Mouse (Mus musculus) subcutaneous adipose tissue, adult 2 months (tissue): ENCODE measurements around the gene Slc35g3. TPM values are rescaled to one million over a fixed set of nuclear protein-coding genes. Genes with fewer than 3 reads are reported as not detected.

Experiments
- polyA plus RNA-seq: library from polyadenylated mRNA; depleted of rRNA; stranded (reverse); fragments of >200 nt; gene quantifications from 2 replicates; pipeline ENCODE4 v1.2.3, GENCODE M21; 2012; ENCODE audit warnings: low replicate concordance; rRNA removed

Slc35g3 gene
- polyA plus RNA-seq = 0.10 and 0.21 TPM in 2 replicates

DNA sequence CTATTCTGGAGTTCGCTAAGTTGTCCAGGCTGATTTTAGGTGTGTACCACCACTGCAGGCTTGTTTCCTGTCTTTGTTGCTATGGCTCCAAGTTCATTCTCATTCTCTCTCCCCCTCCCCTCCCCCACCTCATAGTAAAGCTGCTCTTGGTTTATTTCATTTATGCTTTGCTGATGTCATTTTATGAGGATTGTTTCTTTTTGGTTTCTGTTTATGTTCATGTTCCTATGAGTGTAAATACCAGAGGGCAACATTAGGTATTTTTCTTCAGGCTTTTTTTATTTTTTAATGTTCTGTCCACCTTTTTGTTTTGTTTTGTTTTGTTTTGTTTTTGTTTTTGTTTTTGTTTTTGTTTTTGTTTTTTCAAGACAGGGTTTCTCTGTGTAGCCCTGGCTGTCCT, at the start of gene Slc35g3:
TSS of gene Slc35g3 (minus strand) at position 101 of the 400 bp plus-strand sequence.

DNA sequence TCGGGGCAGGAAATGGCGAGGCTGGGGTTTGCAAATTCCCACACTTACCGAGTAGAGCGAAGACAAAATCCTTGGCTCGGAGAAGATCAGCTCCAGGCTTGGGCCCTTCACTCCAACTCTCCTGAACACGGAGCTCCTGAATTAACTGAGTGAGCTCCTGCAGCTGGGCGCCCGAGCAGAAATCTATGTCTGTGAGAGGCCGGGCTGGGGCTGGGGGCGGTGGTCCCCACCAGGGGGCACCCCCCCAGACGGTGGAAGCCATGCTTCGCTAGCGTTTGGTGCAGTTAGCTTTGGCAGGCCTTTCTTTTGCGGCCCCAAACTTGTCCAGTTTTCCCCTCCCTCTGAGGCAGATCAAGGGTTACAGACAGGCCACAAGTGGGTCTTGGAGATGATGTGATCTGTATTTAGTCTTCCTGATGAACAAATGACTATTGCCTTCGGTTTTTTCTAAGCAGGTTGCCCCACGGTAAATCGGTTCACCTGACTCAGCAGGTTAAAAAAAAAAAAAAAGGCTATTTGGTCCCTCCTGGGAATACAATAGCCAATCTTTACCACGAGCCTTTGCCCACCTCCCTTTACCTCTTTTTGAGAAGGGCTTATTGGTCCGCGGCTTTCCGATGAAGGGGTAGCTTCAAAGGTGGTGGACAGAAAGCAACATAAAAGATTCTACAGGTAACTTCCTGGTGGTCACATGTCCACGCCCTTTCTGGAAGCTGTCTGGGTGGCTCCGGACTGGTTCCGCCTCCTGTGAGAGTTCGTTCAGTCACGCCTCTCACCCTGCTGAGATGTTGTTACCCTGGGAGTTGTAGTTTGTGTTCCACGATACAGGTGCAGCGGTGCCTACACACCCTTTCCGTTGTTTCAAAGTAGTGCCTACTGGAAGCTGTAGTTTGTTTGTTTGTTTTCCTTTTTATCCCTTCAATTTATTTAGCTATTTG, 43.5 kb upstream of the Slc35g3 start, which contains the start of gene Tmem102:
TSS of gene Tmem102 (minus strand) at position 653 of the 938 bp plus-strand sequence.

DNA sequence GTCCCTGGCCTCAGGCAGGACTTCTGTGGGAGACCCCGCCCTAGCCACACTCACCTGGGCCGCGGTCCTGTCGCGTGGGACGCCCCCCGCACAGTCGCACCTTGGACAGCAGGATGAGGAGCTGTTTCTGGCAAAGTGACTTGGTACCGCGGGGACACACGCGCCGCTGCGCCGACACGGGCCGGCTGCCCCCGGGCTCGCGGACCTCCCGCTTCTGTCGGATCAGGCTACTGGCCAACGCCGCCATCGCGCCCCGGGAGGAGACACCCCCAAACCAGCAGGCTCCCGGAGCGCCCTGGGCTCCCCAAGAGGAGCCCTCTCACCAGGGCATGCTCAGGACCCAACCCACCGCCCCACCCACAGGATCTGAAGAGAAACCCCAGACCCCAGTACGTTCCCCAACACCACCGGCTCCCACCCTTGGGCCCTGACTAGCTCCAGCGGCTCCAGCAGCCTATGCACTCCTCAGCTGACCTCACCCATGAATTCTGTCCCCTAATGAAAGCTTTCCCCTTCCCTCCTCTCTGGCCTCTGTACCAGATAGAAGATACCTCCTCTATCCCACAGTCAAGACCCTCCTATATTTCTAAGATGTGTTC, 39.7 kb upstream of the Slc35g3 start, which contains the start of gene Fgf11:
TSS of gene Fgf11 (minus strand) at position 479 of the 599 bp plus-strand sequence.

DNA sequence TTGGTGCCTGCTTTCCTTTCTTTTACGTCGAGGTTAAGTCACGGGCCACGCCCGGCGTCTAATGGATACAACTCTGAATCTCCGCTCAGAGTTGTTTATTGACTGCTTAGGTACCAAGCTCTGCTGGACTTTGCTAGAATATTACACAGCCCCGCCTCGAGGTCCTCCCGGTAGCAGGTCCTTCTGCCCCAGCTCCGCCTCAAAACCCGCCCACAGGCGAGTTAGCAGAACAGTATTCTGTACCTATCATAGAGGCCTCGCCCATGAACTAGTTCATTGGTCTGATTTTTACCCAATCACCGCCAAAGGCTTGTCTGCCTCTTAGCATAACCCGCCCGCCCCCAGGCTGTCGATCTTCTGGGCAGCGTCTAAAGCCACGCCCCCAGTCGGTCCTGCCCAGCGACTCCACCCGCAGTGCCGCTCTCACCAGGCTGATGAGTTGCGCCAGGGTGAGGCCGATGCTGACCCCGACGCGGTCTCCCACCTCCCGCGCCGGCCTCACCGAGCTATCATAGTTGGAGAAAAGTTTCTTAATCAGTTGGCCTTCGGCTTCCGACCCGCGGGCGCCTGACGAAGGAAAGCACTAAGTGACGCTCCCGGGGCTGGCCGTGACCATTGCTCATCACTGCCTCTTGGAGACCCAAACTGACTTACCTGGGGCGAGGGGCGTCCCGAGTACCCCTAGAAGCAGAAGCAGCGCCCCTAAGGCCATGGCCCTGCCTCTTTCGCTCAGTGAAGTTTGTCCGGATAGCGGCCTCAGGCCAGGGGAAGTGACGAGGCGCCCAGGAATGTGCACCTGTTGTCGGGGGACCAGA, 33.6 kb upstream of the Slc35g3 start, which contains the start of gene Chrnb1:
TSS of gene Chrnb1 (minus strand) at position 776 of the 815 bp plus-strand sequence.

DNA sequence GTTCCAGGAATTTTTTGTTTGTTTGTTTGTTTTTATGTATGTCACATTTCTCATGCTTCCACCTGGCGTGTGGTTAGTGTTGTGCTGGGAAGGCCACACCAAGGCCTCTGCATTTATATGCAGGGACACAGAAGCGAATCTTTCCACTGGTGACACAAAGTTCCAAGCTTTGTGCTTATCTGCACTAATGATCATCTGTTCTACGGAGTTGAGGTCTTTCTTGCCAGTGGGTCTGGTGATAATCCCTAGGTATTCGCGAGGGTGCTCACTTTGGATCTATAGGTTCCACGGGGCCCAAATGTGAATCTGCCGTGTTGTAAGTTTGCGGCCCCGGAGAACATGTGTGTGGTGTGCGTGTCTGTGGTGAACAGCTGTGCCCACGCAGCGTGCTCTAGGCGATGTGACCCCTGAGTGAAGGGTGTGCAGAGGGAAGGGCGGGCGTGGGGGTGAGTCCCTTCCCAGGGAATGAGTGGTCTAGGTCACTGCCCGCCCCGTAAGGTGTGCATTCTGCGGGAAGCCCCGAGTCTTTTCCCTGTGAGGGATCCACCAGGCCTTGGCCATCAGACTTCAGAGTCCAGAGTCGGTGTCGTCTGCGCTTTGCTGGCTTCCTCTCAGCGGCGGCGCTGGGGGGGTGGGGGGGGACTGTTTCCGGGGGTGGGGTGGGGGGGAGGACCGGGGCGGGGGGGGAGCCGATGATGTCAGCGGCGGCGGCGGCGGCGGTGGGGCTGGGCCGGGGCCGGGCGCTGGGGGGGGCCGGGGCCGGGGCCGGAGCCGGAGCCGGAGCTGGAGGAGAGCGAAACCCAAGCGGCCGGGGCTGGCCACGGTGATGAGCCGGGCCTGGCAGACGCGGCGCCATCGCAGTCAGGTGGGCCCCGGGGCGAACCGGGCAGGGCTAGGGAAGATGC, 3.7 kb upstream of the Slc35g3 start, which contains the start of gene Zbtb4:
TSS of gene Zbtb4 (plus strand) at position 692 of the 905 bp plus-strand sequence.

DNA sequence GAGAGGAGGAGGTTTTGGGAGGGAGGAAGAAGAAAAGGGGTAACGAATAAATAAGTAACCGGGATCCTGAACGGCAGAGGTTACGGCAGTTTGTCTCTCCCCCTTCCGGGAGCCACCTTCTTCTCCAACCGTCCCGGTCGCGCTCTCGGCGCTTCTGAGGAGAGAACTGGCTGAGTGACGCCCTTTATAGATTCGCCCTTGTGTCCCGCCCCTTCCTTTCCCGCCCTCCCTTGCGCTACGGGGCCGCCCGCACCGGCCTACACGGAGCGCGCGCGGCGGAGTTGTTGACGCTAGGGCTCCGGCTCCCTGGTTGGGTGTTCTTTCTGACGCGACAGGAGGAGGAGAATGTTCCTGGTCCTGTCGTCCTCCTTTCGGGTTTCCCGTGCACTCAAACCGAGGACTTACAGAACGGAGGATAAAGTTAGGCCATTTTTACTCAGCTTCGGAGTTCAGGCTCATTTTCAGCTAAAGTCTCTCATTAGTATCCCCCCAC, 3.2 kb downstream of the Slc35g3 start, which contains the start of gene Polr2a:
TSS of gene Polr2a (minus strand) at position 160 of the 493 bp plus-strand sequence.

Other genes with a start within 250 kb of the Slc35g3 start
- gene Dnah2, start 212.9 kb downstream of the Slc35g3 start, polyA plus RNA-seq = 0.29 and 1.4 TPM in 2 replicates
- 0.49 and 29.6 TPM in 2 replicates for gene Efnb3, start 201.8 kb downstream of the Slc35g3 start, polyA plus RNA-seq
- 15.8 and 19.8 TPM in 2 replicates for gene Wrap53, start 181.7 kb downstream of the Slc35g3 start, polyA plus RNA-seq
- gene Trp53, start 181.6 kb downstream of the Slc35g3 start, polyA plus RNA-seq = 68.6 and 188 TPM in 2 replicates
- 28.5 and 39.7 TPM in 2 replicates for gene Atp1b2, start 156.0 kb downstream of the Slc35g3 start, polyA plus RNA-seq
- gene Shbg, start 144.1 kb downstream of the Slc35g3 start, polyA plus RNA-seq = not detected in 2 replicates
- 10.9 and 12.6 TPM in 2 replicates for gene Sat2, start 139.9 kb downstream of the Slc35g3 start, polyA plus RNA-seq
- 58.6 and 88.5 TPM in 2 replicates for gene Fxr2, start 129.0 kb downstream of the Slc35g3 start, polyA plus RNA-seq
- gene Sox15, start 106.7 kb downstream of the Slc35g3 start, polyA plus RNA-seq = 0.15 and 0.24 TPM in 2 replicates
- 144 and 237 TPM in 2 replicates for gene Mpdu1, start 99.3 kb downstream of the Slc35g3 start, polyA plus RNA-seq
- 56.3 and 61.7 TPM in 2 replicates for gene Cd68, start 95.8 kb downstream of the Slc35g3 start, polyA plus RNA-seq
- gene Eif4a1, start 89.5 kb downstream of the Slc35g3 start, polyA plus RNA-seq = 319 and 587 TPM in 2 replicates
- 85.1 and 101 TPM in 2 replicates for gene Senp3, start 79.9 kb downstream of the Slc35g3 start, polyA plus RNA-seq
- gene Tnfsf13, start 76.2 kb downstream of the Slc35g3 start, polyA plus RNA-seq = 6.3 and 13.6 TPM in 2 replicates
- gene Tnfsf12, start 66.1 kb downstream of the Slc35g3 start, polyA plus RNA-seq = 46.0 and 77.8 TPM in 2 replicates
- 9.8 and 12.9 TPM in 2 replicates for gene Tnfsfm13, start 65.9 kb downstream of the Slc35g3 start, polyA plus RNA-seq
- 15.1 and 47.7 TPM in 2 replicates for gene Polr2a, start 3.3 kb downstream of the Slc35g3 start, polyA plus RNA-seq
- 44.2 and 58.0 TPM in 2 replicates for gene Zbtb4, start 3.9 kb upstream of the Slc35g3 start, polyA plus RNA-seq
- 15.3 and 30.1 TPM in 2 replicates for gene Chrnb1, start 34.0 kb upstream of the Slc35g3 start, polyA plus RNA-seq
- 9.8 and 16.7 TPM in 2 replicates for gene Fgf11, start 39.9 kb upstream of the Slc35g3 start, polyA plus RNA-seq
- 0.16 and 7.0 TPM in 2 replicates for gene Tmem102, start 43.7 kb upstream of the Slc35g3 start, polyA plus RNA-seq
- not detected in 2 replicates for gene Gm39566, start 53.3 kb upstream of the Slc35g3 start, polyA plus RNA-seq
- not detected in 2 replicates for gene Spem2, start 56.5 kb upstream of the Slc35g3 start, polyA plus RNA-seq
- gene Spem1, start 60.2 kb upstream of the Slc35g3 start, polyA plus RNA-seq = 0.31 TPM in 1 of 2 replicates, not detected in the other
- 21.2 and 76.1 TPM in 2 replicates for gene Nlgn2, start 75.8 kb upstream of the Slc35g3 start, polyA plus RNA-seq
- 256 and 336 TPM in 2 replicates for gene Tmem256, start 76.5 kb upstream of the Slc35g3 start, polyA plus RNA-seq
- gene Plscr3, start 84.4 kb upstream of the Slc35g3 start, polyA plus RNA-seq = 134 and 164 TPM in 2 replicates
- gene Tnk1, start 96.8 kb upstream of the Slc35g3 start, polyA plus RNA-seq = 5.0 and 6.3 TPM in 2 replicates
- gene Tmem95, start 116.0 kb upstream of the Slc35g3 start, polyA plus RNA-seq = not detected in 2 replicates
- gene Kctd11, start 119.4 kb upstream of the Slc35g3 start, polyA plus RNA-seq = 9.5 and 11.7 TPM in 2 replicates
- 3.5 and 5.1 TPM in 2 replicates for gene Acap1, start 133.6 kb upstream of the Slc35g3 start, polyA plus RNA-seq
- 0.82 and 2.1 TPM in 2 replicates for gene 2810408A11Rik, start 139.0 kb upstream of the Slc35g3 start, polyA plus RNA-seq
- 40.1 and 69.0 TPM in 2 replicates for gene Neurl4, start 139.1 kb upstream of the Slc35g3 start, polyA plus RNA-seq
- gene Gps2, start 151.9 kb upstream of the Slc35g3 start, polyA plus RNA-seq = 74.4 and 90.7 TPM in 2 replicates
- gene Eif5a, start 160.0 kb upstream of the Slc35g3 start, polyA plus RNA-seq = 533 and 726 TPM in 2 replicates
- 8.7 and 20.8 TPM in 2 replicates for gene Ybx2, start 173.8 kb upstream of the Slc35g3 start, polyA plus RNA-seq
- 205 and 344 TPM in 2 replicates for gene Slc2a4, start 186.2 kb upstream of the Slc35g3 start, polyA plus RNA-seq
- 0.49 and 65.8 TPM in 2 replicates for gene Cldn7, start 202.8 kb upstream of the Slc35g3 start, polyA plus RNA-seq
- gene Ctdnep1, start 219.2 kb upstream of the Slc35g3 start, polyA plus RNA-seq = 106 and 148 TPM in 2 replicates
- gene Elp5, start 220.5 kb upstream of the Slc35g3 start, polyA plus RNA-seq = 95.6 and 101 TPM in 2 replicates
- 566 and 640 TPM in 2 replicates for gene Gabarap, start 229.2 kb upstream of the Slc35g3 start, polyA plus RNA-seq
- 17.1 and 38.9 TPM in 2 replicates for gene Phf23, start 233.8 kb upstream of the Slc35g3 start, polyA plus RNA-seq
- gene Dvl2, start 238.6 kb upstream of the Slc35g3 start, polyA plus RNA-seq = 9.4 and 27.1 TPM in 2 replicates